Comparison of ENCODE assay signal across 10 mouse cellular contexts in genomic region chr17:28904546-28905376, GRCm38 (mm10). TPM values are rescaled to one million over a fixed set of nuclear protein-coding genes. Genes with fewer than 3 reads are reported as not detected.
DNase-seq lines count a peak whose midpoint lies in the region; ATAC-seq lines count a peak whose summit lies in the region.
"Had no signal": no experiment of that assay in that cellular context is flagged by ENCODE, and none has a peak within 500 bp of the region (broad histone marks: within the 10 kb centered on the region; RNA-seq: fewer than 3 reads in every experiment).

No protein-coding gene starts in this region.

- ATAC-seq in CD4-positive, CD25-positive, alpha-beta regulatory T cell, adult 4 months = no peak
- no peak for ATAC-seq in embryonic facial prominence, embryonic 14.5 days (ENCODE audit: low read depth)
- ATAC-seq in megakaryocyte progenitor cell, adult 5-6 weeks (replicated peaks; ENCODE audit: poor library complexity) = 0 out of 2 replicates have a peak, but pooled peaks have one; percentile 30

- no peak overlapping the region for H3K4me2 ChIP-seq in embryonic facial prominence, embryonic 14.5 days (ENCODE audit: low read depth, low read length)
- H3K4me2 ChIP-seq: lung, embryonic 15.5 days had no signal

- WGBS in embryonic facial prominence, embryonic 14.5 days = 25% methylated on average over 21 of the region's 23 CpGs

- H3K9ac ChIP-seq in embryonic facial prominence, embryonic 14.5 days (ENCODE audit: low read depth, low read length) = no peak overlapping the region
- H3K9ac ChIP-seq: lung, embryonic 15.5 days had no signal

- no peak overlapping the region for H3K27ac ChIP-seq in embryonic facial prominence, embryonic 14.5 days (replicated peaks; ENCODE audit: low read depth, low read length)
- H3K27ac ChIP-seq: lung, embryonic 15.5 days had no signal

- intact Hi-C loops in heart, postnatal 36 days (cut with DNase I) = no loop called here

- H3K9me3 ChIP-seq in embryonic facial prominence, embryonic 14.5 days (ENCODE audit: control insufficient read depth, low read length) = no peaks in the 10 kb centered on the region
- H3K9me3 ChIP-seq: lung, embryonic 15.5 days had no signal

- peak; percentile 85 for DNase-seq in CD4-positive, CD25-positive, alpha-beta regulatory T cell, adult 2 months (ENCODE audit: low read depth, low spot score)
- DNase-seq in adrenal gland, postnatal 4 days (ENCODE audit: low spot score in 2 of 2) = peak; percentile 52 to 65
- DNase-seq in embryonic facial prominence, embryonic 14.5 days (ENCODE audit: low spot score) = peak; percentile 28
- DNase-seq in heart, postnatal 36 days = peak; percentile 75 to 86
- DNase-seq in layer of hippocampus, postnatal 36 days = peak; percentile 42 to 56
- DNase-seq in right cerebral cortex, postnatal 25 days = peak; percentile 72

- no peak overlapping the region for H3K4me3 ChIP-seq in embryonic facial prominence, embryonic 14.5 days (ENCODE audit: low read depth, low read length)
- H3K4me3 ChIP-seq: lung, embryonic 15.5 days had no signal

- peaks cover 3% of the 10 kb centered on the region; the same call in 1 of the 2 replicates for H3K27me3 ChIP-seq in embryonic facial prominence, embryonic 14.5 days (replicated peaks; ENCODE audit: control insufficient read depth, insufficient read depth, low read length)
- H3K27me3 ChIP-seq: lung, embryonic 15.5 days had no signal

- H3K4me1 ChIP-seq in embryonic facial prominence, embryonic 14.5 days (ENCODE audit: control insufficient read depth, insufficient read depth, low read length) = no peaks in the 10 kb centered on the region; the same call in 1 of the 2 replicates

- H3K36me3 ChIP-seq in embryonic facial prominence, embryonic 14.5 days (ENCODE audit: control insufficient read depth, insufficient read depth, low read length) = no peaks in the 10 kb centered on the region
- H3K36me3 ChIP-seq: lung, embryonic 15.5 days had no signal

RNA-seq across cellular contexts. Expression of gene 4930539E08Rik, which starts 10.4 kb away (rescaled TPM):
- polyA plus RNA-seq in CD4-positive, CD25-positive, alpha-beta regulatory T cell, adult 4 months (2017; shearing (Covaris generic)) = 1 to 10 TPM; 2.0 to 3.4 TPM
- total RNA-seq in adrenal gland, postnatal 4 days (2021) = under 1 TPM; 0.11 TPM
- polyA plus RNA-seq in embryonic facial prominence, embryonic 14.5 days (2014; fragmentation: Nextera tagmentation; extraction: Ambion mirVana) = 0.08 and 0.47 TPM in 2 replicates
- not detected for total RNA-seq in heart, postnatal 36 days (2021)
- 1 to 10 TPM; 3.2 to 4.6 TPM for total RNA-seq in layer of hippocampus, postnatal 36 days (2021)
- 0.66 and 1.4 TPM in 2 replicates for total RNA-seq in megakaryocyte progenitor cell, adult 5-6 weeks (2015)
- 0.96 and 1.1 TPM in 2 replicates for total RNA-seq in megakaryocyte progenitor cell, adult 5-6 weeks (2017)

RNA-seq across cellular contexts. Expression of gene Pxt1, which starts 38.9 kb away (rescaled TPM):
- not detected for polyA plus RNA-seq in CD4-positive, CD25-positive, alpha-beta regulatory T cell, adult 4 months (2017; shearing (Covaris generic))
- under 1 TPM; 0.59 to 0.67 TPM for total RNA-seq in adrenal gland, postnatal 4 days (2021)
- polyA plus RNA-seq in embryonic facial prominence, embryonic 14.5 days (2014; fragmentation: Nextera tagmentation; extraction: Ambion mirVana) = not detected in 2 replicates
- under 1 TPM in 1 of 2 experiments, not detected in 1; 0.39 TPM for total RNA-seq in heart, postnatal 36 days (2021)
- total RNA-seq in layer of hippocampus, postnatal 36 days (2021) = not detected
- total RNA-seq in megakaryocyte progenitor cell, adult 5-6 weeks (2015) = 0.66 and 0.77 TPM in 2 replicates
- 0.27 TPM in 1 of 2 replicates, not detected in the other for total RNA-seq in megakaryocyte progenitor cell, adult 5-6 weeks (2017)
- polyA plus RNA-seq: C2C12 had no signal

RNA-seq across cellular contexts. Expression of gene Pnpla1, which starts 46.5 kb away (rescaled TPM):
- not detected for polyA plus RNA-seq in CD4-positive, CD25-positive, alpha-beta regulatory T cell, adult 4 months (2017; shearing (Covaris generic))
- total RNA-seq in adrenal gland, postnatal 4 days (2021) = under 1 TPM; 0.06 to 0.11 TPM
- polyA plus RNA-seq in embryonic facial prominence, embryonic 14.5 days (2014; fragmentation: Nextera tagmentation; extraction: Ambion mirVana) = 1.5 and 1.8 TPM in 2 replicates
- not detected for total RNA-seq in heart, postnatal 36 days (2021)
- total RNA-seq in layer of hippocampus, postnatal 36 days (2021) = under 1 TPM; 0.38 to 0.42 TPM
- 0.02 and 0.10 TPM in 2 replicates for total RNA-seq in megakaryocyte progenitor cell, adult 5-6 weeks (2015)
- 0.14 TPM in 1 of 2 replicates, not detected in the other for total RNA-seq in megakaryocyte progenitor cell, adult 5-6 weeks (2017)
- polyA plus RNA-seq: C2C12; lung, embryonic 15.5 days had no signal

RNA-seq across cellular contexts. Expression of gene Kctd20, which starts 47.0 kb away (rescaled TPM):
- 10 to 100 TPM; 33.3 to 62.9 TPM for polyA plus RNA-seq in CD4-positive, CD25-positive, alpha-beta regulatory T cell, adult 4 months (2017; shearing (Covaris generic))
- total RNA-seq in adrenal gland, postnatal 4 days (2021) = 10 to 100 TPM; 79.8 to 86.5 TPM
- polyA plus RNA-seq in embryonic facial prominence, embryonic 14.5 days (2014; fragmentation: Nextera tagmentation; extraction: Ambion mirVana) = 79.0 and 90.7 TPM in 2 replicates
- total RNA-seq in heart, postnatal 36 days (2021) = 10 to 100 TPM; 53.3 to 55.5 TPM
- total RNA-seq in layer of hippocampus, postnatal 36 days (2021) = 10 to 100 TPM; 64.5 to 74.5 TPM
- 74.0 and 89.7 TPM in 2 replicates for total RNA-seq in megakaryocyte progenitor cell, adult 5-6 weeks (2015)
- 130 and 137 TPM in 2 replicates for total RNA-seq in megakaryocyte progenitor cell, adult 5-6 weeks (2017)

Comparison
In these comparisons a context has a peak if more than half of its experiments do, and no peak if none do; other contexts are left out.
1. DNase-seq: peak in every context shown above with its lines; median percentile 85 in CD4-positive, CD25-positive, alpha-beta regulatory T cell, adult 2 months; 80 in heart, postnatal 36 days; 72 in right cerebral cortex, postnatal 25 days; 58 in adrenal gland, postnatal 4 days; 49 in layer of hippocampus, postnatal 36 days; 28 in embryonic facial prominence, embryonic 14.5 days.